Mouse (Mus musculus) left cerebral cortex, postnatal 36 days (tissue): ENCODE results near the gene 2610028H24Rik. TPM values are rescaled to one million over a fixed set of nuclear protein-coding genes. Genes with fewer than 3 reads are reported as not detected.

Experiments used
- DNase-seq, 2 experiments: peaks; one replicate each; pipeline ENCODE4 v3.0.0; 2021 to 2022; ENCODE audit warnings: low spot score in 2 of 2, mixed read lengths in 1 of 2
- intact Hi-C: fragments of 180-260 bp; cut with DNase I; formaldehyde crosslinking; loops from one replicate; pipeline ENCODE4 v1.15.1; 2025
- total RNA-seq, 2 experiments: library from RNA; stranded (reverse); gene quantifications; 2 replicates each; pipeline ENCODE4 v1.2.3; 2021

2610028H24Rik gene
- not detected for total RNA-seq

- DNase-seq: no peak
- intact Hi-C loops: no loop called here
Measured at GRCm38 (mm10) chr10:76448851-76449250, at the start of gene 2610028H24Rik. Gene 2610028H24Rik, plus strand, starts transcription at chr10:76449081.

- no peak for DNase-seq
- intact Hi-C loops: no loop called here
Measured at GRCm38 (mm10) chr10:76408520-76408919, 40.4 kb upstream of the 2610028H24Rik start.

GRCm38 (mm10) chr10:76416811-76417210, 32.1 kb upstream of the 2610028H24Rik start:
- peak; percentile 64 to 73 for DNase-seq
- intact Hi-C loops: no loop called here

- no peak for DNase-seq
- intact Hi-C loops: no loop called here
Measured at GRCm38 (mm10) chr10:76425674-76426073, 23.2 kb upstream of the 2610028H24Rik start.

- intact Hi-C loops: no loop called here
- DNase-seq: no peak
Measured at GRCm38 (mm10) chr10:76433925-76434324, 15.0 kb upstream of the 2610028H24Rik start.

- DNase-seq: no peak
- intact Hi-C loops: no loop called here
Measured at GRCm38 (mm10) chr10:76439107-76439890, 9.6 kb upstream of the 2610028H24Rik start.

GRCm38 (mm10) chr10:76440281-76440680, 8.6 kb upstream of the 2610028H24Rik start, which contains the start of gene AC141477.1:
Gene AC141477.1, minus strand, starts transcription at chr10:76440444.
- intact Hi-C loops: no loop called here
- no peak for DNase-seq

- intact Hi-C loops: loop anchor here (2.0 kb wide), 1 partner anchor 26 kb away; the partner anchor contains the start of genes Mcm3ap and Ybey
- DNase-seq: peak; percentile 96 to 98
Measured at GRCm38 (mm10) chr10:76442178-76443088, 6.4 kb upstream of the 2610028H24Rik start, which contains the start of gene Pcnt. Gene Pcnt, minus strand, starts transcription at chr10:76442786.

- intact Hi-C loops: no loop called here
- no peak for DNase-seq
Measured at GRCm38 (mm10) chr10:76445996-76446681, 2.7 kb upstream of the 2610028H24Rik start.

GRCm38 (mm10) chr10:76447406-76448229, 1.3 kb upstream of the 2610028H24Rik start:
- no peak for DNase-seq

GRCm38 (mm10) chr10:76455289-76455688, 6.4 kb downstream of the 2610028H24Rik start:
- DNase-seq: peak in 1 of 2 experiments; percentile 26
- intact Hi-C loops: loop anchor here (10.0 kb wide), 1 partner anchor 170 kb away; the partner anchor contains the start of gene Col6a2

More at GRCm38 (mm10) chr10:76447406-76448229, 1.3 kb upstream of the 2610028H24Rik start:
- intact Hi-C loops: no loop called here

GRCm38 (mm10) chr10:76461255-76461654, 12.4 kb downstream of the 2610028H24Rik start:
- intact Hi-C loops: no loop called here
- no peak for DNase-seq

GRCm38 (mm10) chr10:76462312-76462711, 13.4 kb downstream of the 2610028H24Rik start:
- DNase-seq: peak; percentile 31 to 41
- intact Hi-C loops: no loop called here

GRCm38 (mm10) chr10:76462721-76463120, 13.8 kb downstream of the 2610028H24Rik start:
- DNase-seq: no peak
- intact Hi-C loops: no loop called here

- intact Hi-C loops: loop anchor here (2.0 to 5.0 kb wide), 2 partner anchors 26 to 269 kb away; partner anchors contain the start of gene Pcnt
- DNase-seq: peak; percentile 92 to 94
Measured at GRCm38 (mm10) chr10:76468203-76469162, 19.6 kb downstream of the 2610028H24Rik start, which contains the start of the genes Mcm3ap and Ybey. Gene Mcm3ap, plus strand, starts transcription at chr10:76468927. Gene Ybey, minus strand, starts transcription at chr10:76469114.

GRCm38 (mm10) chr10:76473759-76474158, 24.9 kb downstream of the 2610028H24Rik start:
- DNase-seq: no peak
- intact Hi-C loops: no loop called here

- intact Hi-C loops: no loop called here
- DNase-seq: no peak
Measured at GRCm38 (mm10) chr10:76480851-76481250, 32.0 kb downstream of the 2610028H24Rik start.
